Mouse (Mus musculus) lung, adult 2 months (tissue): ENCODE measurements around the gene Ptpn14.

Experiments
- CTCF ChIP-seq: fragments of 200-500 bp; IDR thresholded peaks from 2 replicates; pipeline ENCODE4 v1.5.1; 2011; ENCODE audit warnings: mild to moderate bottlenecking, low read length, control low read depth; ENCODE audit not compliant: insufficient read depth
- POLR2A ChIP-seq: fragments of 200-500 bp; IDR thresholded peaks from 2 replicates; pipeline ENCODE4 v1.6.1; 2011; ENCODE audit warnings: low read depth, mild to moderate bottlenecking, control low read depth, low read length, borderline replicate concordance; ENCODE audit errors: extremely low read depth

- no peak for TF ChIP-seq CTCF
- TF ChIP-seq POLR2A = no peak
These were observed 39.1 kb downstream of the Ptpn14 start for GRCm38 (mm10) chr1:189767164-189767563.
